Mouse (Mus musculus): ENCODE measurements around the gene Poc1b.

GRCm38 (mm10) chr10:99166392-99166791 is 59.6 kb downstream of the Poc1b start:
- TF ChIP-seq CHD2 (IDR thresholded peaks at IDR 0.05; ENCODE audit: low read depth, low read length), result no peak
- TF ChIP-seq HCFC1 (IDR thresholded peaks at IDR 0.05; ENCODE audit: borderline replicate concordance, insufficient read depth, low read length), result no peak
